Mouse (Mus musculus) gastrocnemius, postnatal 14 days (tissue): Measurements from ENCODE around the gene Actbl2. TPM values are rescaled to one million over a fixed set of nuclear protein-coding genes. Genes with fewer than 3 reads are reported as not detected.

ENCODE experiments used
- DNase-seq: peaks from one replicate; pipeline ENCODE4 v3.0.0; 2021; ENCODE audit warnings: mixed read lengths
- intact Hi-C: fragments of 180-260 bp; cut with DNase I; formaldehyde crosslinking; loops from one replicate; pipeline ENCODE4 v1.15.1; 2025; ENCODE audit warnings: low total_unique reads
- total RNA-seq, 2 experiments: library from RNA; stranded (reverse); gene quantifications; 2 replicates each; pipeline ENCODE4 v1.2.3; 2021

The Actbl2 gene
- total RNA-seq, 2 experiments from 2014 or later, result not detected

DNA sequence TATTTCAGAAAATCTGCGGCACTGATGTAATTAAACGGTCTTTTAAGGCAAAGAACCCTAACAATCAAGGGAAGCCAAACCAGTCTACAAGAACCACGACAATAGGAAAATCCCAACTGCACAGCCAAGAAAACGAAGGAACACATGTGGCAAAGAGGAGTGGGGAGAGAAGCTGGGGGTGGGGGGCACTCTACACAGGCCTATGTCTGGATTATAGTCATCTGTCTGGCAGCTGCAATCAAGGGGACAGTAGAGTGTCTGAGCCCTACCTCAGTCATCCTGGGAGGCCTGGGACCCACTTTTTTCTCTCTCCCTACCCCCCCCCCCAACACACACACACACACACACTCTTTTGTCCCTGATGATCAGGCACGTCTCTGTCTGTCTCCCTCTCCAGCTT, 12.0 kb downstream of the Actbl2 start:
- DNase-seq, result no peak
- intact Hi-C loops, result no loop called here

DNA sequence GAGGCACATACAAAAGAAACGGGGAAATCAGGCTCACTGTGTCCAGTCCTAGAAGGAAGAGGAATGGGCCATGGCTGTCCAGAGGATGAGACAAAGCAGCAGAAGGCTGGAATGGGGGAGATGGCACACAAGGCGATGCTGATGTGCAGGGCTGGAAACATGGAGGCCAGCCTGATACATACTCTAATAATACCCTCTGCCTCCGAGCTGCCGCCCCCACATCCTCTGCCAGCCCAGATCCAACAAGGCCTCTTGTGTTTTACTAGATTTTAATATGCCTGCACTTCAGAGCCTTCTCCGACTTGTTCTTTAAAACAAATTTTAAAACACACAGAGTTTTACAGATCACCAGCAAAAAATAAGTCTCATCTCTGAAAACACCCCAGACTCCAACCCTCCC, 14.2 kb downstream of the Actbl2 start:
- no peak for DNase-seq

DNA sequence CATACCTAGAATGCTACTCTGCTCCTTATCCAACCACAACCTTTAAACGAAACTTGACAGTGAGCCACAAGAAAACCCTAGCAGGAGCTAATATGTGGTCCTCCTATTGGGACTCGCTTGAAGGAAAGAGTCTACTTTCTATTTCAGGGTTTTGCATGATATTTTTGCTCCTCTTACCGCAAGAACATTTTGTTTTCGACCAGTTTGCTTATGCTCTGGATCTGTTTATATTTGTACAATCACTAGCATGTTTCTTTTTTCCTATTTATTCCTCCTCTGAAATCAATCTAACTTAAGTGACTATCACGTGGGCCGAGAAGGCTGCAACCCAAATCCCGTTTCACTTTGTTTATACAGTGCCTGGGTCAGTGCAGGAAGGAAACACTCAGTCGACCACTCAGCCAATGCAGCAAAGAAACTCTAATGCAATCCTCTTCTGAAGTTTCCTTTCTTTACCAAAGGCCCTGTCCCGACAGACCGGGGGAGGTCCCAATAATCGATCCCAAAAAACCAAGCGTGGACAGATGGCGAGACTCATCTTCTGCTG, 15.0 kb downstream of the Actbl2 start:
- no peak for DNase-seq
- intact Hi-C loops, result no loop called here

More for the DNA sequence above, 14.2 kb downstream of the Actbl2 start:
- intact Hi-C loops, result no loop called here

GRCm38 (mm10) chr13:111271868-111272267, 17.1 kb downstream of the Actbl2 start:
- intact Hi-C loops, result no loop called here
- DNase-seq, result no peak

DNA sequence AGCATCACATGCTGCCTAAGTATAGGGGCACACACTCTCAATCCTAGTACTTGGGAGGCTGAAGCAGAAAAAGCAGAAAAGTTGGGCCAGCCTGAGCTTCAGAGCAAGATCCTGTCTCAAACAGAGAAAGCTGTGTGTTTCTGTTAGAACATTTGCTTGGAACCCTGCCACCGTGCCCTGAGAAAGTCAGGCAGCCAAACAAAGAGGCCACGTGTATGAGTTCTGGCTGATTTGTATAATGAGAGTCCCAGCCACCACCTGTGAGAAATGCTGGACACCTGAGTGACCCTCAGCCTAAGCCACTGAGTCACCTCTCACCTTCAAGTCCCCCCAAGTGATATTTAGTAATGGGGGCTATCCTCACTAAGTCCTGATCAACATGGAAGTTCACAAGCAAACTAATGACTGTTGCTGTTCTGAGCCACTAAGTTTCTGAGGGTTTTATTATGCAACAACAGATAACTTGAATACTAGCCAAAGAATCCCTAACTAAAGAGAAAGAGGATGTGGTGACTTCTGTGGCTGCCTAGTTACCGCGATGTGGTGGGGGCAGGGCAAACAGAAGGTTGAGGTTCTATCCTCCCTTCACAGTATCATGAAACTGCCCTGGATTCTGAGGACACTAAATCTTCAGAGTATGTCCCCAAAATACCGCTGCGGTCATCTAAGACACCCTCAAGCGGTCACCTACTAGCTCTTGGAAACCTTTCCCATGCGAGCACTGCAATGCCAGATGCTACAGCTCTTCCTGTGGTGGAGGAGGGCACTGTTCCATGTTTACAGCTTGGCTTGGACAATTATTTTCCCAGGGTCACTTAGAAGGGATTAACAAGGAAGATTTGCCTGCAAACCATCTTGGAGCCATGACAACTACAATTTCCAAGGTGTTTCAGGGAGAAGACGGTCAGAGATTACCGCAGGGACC, 31.9 kb downstream of the Actbl2 start:
- intact Hi-C loops, result no loop called here

GRCm38 (mm10) chr13:111291161-111291957, 36.5 kb downstream of the Actbl2 start:
- intact Hi-C loops, result no loop called here
- DNase-seq, result no peak

More for the DNA sequence above, 31.9 kb downstream of the Actbl2 start:
- no peak for DNase-seq

GRCm38 (mm10) chr13:111291958-111292493, 37.2 kb downstream of the Actbl2 start:
- peak; percentile 21 for DNase-seq
- intact Hi-C loops, result no loop called here

GRCm38 (mm10) chr13:111293478-111293877, 38.7 kb downstream of the Actbl2 start:
- intact Hi-C loops, result no loop called here
- DNase-seq, result no peak

DNA sequence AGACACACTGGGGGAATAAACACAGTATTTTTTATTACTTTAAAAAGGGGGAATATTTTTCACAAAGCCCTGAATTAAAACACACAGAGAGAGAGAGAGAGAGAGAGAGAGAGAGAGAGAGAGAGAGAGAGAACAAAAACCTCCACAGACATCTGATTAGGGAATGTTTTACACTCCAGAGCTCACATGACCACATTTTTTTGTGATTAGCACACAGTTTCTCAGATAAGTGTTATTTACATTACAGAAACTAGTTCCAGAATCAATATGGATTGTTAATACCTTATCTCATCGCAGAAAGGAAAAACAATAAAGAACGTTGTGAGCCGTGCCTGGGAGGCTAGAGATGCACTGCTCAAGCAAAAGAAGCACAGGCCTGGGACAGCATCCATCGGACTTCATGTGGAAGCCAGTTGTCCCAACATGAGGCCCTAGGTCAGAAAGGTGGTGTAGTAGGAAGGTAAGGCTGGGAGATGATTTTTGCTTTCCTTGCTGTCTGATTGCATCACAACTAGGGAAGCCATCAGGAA, 40.2 kb downstream of the Actbl2 start:
- no peak for DNase-seq
- intact Hi-C loops, result no loop called here

DNA sequence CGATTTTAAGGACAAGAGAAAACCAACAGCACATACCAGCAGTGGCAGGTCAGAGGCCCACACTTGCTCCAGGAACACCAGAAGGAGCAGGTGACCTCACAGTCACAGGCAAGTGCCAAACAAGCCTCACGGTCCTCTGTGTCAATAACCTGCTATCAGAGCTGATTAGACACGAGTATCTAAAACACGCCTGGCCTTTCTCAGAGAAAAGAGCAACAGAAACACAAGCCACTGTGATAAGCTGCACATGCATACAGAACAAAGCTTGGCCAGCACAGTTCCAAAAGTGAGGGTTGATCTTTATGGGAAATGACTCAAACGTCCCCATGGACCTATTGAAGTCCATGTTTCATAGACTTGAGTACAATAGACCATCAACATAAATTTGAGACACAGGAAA, 41.2 kb downstream of the Actbl2 start:
- DNase-seq, result no peak
- intact Hi-C loops, result no loop called here

GRCm38 (mm10) chr13:111297614-111298013, 42.8 kb downstream of the Actbl2 start:
- intact Hi-C loops, result no loop called here
- DNase-seq, result no peak

DNA sequence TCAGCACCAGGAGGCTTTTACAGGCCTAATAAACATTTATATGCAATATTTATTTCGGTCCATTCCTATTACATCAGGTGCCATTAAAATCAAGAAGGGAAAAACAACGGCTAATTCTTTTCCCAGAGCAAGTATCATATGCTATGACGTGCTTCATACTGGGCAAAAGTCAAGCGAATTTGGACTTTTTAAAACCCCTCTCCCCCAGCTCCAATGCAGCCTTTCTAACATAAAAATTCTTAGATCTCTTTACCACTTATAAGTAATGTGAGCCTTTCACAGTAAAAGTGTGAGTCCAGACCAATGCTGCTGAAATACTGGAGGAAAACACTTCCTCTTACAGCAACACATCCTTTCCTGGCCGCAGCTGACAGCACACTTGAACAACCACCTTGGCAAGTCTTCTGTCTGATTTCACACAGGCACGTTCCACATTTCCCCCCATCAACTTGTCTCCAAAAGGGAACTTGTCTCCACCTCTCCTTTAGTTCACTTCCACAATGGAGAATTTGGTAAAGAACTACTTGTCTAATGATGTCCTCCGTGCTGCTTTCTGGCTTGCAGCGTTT, 44.4 kb downstream of the Actbl2 start:
- DNase-seq, result no peak
- intact Hi-C loops, result no loop called here

- DNase-seq, result no peak
- intact Hi-C loops, result no loop called here
Measured at GRCm38 (mm10) chr13:111300846-111301245, 46.0 kb downstream of the Actbl2 start.

DNA sequence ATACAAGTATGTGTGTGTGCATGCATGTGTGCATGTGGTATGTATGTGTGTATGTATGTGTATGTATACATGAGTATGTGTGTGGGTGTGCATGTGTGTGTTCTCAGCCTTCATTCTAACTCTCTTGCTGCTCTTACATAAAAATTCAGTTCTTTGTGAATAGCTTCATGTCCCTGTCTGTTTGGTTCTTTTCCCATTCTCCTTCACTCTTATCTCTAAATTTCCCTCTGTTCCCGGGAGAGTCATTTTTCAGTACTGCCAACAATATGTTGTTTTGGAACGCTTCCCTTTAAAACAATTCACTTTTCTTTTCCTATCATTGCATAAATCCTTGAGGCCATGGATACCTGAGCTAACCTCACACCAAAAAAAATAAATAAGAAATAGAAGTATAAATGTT, 46.6 kb downstream of the Actbl2 start:
- intact Hi-C loops, result no loop called here
- DNase-seq, result no peak

GRCm38 (mm10) chr13:111304194-111304593, 49.4 kb downstream of the Actbl2 start:
- no peak for DNase-seq
- intact Hi-C loops, result no loop called here

DNA sequence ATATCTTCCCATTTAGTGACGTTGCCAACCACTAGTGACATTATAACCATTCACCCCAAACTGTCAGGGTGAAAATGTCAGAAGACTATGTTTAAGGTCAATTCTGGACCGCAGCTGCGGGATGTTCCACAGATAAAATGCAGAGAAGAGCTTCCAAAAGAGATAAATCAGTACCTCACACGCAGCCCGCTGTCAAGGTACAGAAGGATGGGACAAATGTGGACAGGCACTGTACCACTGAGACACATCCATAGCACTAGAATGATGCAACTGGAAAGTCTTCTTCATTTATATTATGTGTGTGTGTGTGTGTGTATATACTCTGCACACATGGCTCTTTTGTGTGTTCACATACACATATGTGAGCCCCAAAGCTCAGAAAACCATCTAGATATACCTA, 49.9 kb downstream of the Actbl2 start:
- intact Hi-C loops, result no loop called here
- DNase-seq, result no peak
